Mouse (Mus musculus) 416B (cell line): ENCODE results near the gene Osbpl10.
"Not testable (repeated sequence)": the region's sequence is repeated elsewhere in the genome, so short reads cannot be mapped to it uniquely, and the experiment has no call there.

ENCODE experiments used
- DNase-seq: peaks from one replicate; pipeline ENCODE4 v3.0.0; 2011; ENCODE audit warnings: low read depth

The Osbpl10 gene

DNA sequence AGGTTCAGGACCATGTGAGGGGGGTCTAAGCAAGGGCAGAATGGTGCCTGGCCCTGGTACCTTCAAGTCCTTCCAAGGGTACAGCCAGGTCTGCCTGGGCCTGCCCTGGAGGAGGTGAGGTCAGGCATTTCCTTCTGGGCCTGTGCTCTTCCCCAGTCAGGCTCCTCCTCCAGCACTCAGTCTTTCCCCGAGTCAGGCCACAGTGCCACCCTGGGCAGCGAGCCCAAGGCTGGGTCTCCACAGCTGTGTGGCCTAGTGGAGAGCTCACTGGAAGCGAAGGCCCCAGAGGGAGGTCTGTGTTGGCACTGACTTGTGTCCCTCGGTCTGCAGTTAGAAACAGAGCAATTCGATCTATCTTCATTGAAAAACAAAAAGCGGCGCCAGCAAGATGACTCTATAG, 242.1 kb downstream of the Osbpl10 start:
- peak; percentile 88 for DNase-seq

DNA sequence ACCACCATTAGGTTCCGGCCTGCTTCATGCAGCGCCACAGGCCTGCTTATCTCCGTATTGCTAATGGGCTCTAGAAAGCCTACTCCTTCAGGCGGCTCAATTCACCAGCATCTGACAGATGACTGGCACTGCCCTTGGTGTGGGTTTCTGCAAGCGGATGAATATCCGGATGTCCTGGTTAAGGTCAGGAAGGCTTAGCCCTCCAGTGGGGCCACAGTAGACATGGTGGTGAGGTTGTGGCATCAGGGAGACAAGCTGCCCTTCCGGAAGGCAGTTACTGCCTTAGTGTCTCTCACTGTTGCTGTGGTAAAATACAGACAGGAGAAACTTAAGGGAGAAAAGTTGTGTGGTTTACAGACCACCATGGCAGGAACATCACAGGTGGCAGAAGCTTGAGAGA, 242.9 kb downstream of the Osbpl10 start:
- peak; percentile 99 for DNase-seq

DNA sequence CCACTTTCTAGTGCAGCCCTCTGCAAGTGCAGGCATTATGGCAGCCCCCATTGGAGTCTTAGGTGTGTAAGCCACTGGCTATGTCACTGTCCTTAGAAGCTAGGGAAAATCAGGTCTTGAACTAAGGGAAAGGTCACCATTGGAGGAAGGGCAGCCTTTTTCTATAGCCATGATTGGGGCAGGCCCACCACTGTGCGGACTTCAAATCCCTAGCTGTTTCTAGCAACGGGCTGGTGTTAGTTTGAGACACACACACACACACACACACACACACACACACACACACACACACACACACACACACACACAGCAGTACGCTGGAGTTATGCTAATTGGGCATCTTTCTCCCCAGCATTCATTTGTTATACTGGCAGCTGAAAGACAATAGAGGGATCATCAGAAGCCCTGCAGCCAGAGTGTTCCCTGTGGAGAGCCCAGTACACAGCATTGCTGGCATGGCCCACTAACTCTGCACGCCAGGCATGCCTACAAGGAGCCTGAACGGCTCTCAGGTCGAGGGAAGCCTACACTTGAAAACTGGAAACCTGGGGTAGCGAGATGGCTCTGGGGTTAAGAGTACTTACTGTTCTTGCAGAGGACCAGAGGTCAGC, 246.5 kb downstream of the Osbpl10 start:
- DNase-seq: no peak

DNA sequence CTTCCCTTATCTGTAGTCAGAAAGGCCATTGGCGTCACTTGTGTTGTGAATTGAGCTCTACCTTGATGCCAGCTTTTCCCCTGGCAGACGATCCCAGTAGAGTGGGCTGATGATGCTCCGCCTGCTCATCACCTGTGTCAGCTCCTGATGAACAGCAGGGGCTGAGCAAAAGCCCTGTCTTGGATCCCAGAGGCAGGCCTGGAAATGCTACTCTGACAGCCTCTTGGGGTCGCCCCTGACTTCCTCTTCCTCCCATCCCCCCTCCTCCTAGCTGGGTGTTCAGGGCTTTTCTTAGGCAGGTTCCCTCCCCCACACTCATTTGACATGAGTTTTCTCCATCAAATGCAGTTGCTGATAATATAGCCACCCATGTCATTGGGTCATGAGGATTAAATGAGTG, 250.8 kb downstream of the Osbpl10 start:
- DNase-seq: no peak

DNA sequence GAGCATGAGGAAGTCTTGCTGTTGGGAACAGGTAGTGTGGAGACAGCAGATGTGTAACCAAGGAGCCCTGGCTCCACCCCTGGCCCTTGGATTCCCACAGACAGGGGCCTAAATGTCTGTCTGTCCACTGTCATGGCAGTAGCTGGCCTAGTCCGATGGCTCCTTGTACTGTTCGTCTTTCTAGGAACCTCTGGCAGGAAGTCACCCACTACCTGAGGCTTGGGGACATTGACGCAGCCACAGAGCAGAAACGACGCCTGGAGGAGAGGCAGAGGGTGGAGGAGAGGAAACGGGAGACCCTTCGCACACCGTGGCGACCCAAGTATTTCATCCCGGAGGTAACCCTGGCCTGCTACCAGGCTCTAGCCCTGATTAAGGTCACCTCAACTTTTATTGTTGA, 251.3 kb downstream of the Osbpl10 start:
- DNase-seq: no peak

DNA sequence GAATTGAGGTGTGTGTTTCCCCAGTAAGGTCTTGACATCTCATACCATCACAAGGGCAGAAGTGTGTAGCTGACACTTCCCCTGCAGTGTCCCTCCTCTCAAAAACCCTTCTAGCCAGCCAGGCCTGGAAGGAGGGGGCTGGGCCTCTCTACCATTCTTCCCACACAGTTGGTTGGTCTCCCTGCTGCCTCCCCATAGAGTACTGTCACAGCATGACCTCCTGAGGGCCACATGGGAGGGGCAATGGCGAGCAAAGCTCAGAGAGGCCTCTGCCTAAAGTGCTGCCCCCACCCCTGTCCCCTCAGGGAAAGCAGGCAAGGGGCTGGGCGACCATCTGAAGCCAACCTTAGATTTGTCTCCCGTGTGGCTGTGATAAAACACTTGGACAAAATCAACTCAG, 251.8 kb downstream of the Osbpl10 start:
- no peak for DNase-seq

DNA sequence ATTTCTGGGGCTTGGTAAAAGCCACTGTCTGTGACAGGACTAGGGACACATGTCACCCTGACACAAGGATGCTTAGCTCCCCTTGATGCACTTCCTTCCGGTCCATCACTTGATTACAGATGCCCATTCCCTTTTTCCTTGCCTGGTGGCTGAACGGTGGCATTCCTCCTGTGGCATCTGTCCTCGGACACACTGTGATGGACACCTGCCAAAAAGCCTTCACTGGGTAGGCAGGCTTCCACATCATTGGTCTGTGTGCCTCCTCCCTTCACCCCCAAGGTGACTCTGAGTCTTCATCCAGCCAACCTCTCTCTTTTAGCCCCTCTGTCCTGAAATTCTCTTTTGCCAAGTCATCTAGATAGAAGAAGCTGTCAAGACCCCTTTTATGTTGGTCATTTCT, 253.1 kb downstream of the Osbpl10 start:
- DNase-seq: no peak

DNA sequence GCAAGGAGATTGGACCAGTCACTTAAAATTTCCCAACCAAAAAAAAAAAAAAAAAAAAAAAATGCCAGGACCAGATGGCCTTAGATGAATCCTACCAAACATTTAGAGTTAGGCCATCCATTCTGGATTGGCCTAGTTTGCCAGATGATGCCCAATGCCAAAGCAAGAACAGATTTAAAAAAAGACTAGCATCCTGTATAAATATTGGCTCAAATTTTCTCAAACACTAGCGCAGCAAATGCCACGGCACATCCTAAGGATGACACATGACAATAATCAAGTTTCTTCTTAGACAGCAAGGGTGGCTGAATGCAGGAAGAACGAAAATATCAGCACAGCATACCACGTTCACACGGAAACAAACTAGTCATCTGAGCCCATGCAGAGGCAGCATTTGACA, 255.4 kb downstream of the Osbpl10 start:
- DNase-seq: no peak

DNA sequence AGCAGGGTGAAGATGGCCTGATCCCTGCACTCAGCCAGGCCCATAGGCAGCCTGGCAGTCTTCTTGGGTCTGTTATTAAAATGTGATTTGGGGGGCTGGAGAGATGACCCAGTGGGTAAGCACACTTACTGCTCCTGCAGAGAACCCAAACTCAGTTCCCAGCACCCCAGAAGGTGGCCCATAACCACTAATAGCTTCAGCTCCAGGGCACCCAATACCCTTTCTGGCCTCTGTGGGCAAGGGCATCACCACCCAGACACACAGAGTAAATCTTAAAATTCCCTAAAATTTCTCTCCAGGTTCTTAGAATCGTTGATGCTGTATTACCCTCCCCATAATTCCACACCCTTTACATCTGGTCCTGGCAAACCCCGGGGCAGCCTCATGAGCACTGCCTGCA, 256.2 kb downstream of the Osbpl10 start:
- no peak for DNase-seq

DNA sequence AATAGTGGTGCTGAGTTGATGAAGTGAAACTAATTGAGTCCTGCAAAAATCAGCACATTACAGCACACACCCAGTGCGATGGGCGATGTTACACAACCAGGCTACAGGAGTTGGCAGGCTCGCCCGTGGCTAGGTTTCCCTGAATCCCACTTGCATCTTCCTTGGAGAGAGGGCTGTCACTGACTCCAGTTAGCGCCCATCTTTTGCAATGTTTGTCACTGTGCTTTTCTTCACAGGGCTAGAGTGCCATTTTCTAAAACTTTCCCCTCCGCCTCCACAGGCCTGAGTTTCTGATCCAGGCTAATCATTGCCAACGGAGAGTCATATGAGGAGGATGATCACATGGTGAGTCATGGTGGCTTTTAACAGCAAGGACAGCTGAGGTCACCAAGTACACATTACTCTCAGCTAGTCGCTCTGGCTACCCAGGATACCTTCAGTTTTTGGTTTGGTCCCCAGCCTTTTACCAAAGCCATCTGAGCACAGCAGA, 258.0 kb downstream of the Osbpl10 start:
- DNase-seq: peak; percentile 88

DNA sequence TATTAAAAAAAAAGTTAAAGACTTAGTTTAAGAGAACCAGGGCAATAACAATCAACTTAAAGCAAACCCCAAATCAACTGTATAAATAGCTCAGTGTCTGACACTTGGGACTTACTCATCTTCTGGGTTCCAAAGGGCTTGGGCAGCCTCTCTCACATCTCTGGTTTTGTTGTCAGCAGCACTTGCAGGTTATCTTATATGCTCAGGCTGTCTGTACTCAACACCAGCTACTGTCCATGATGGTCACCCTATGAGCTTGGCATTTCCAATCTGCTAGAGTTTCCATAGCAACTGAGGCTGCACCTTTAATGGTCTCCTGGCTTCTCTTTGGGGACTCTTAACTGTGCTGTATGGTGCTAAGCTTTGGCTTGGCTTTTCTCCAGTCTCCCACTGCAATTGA, 259.6 kb downstream of the Osbpl10 start:
- no peak for DNase-seq

DNA sequence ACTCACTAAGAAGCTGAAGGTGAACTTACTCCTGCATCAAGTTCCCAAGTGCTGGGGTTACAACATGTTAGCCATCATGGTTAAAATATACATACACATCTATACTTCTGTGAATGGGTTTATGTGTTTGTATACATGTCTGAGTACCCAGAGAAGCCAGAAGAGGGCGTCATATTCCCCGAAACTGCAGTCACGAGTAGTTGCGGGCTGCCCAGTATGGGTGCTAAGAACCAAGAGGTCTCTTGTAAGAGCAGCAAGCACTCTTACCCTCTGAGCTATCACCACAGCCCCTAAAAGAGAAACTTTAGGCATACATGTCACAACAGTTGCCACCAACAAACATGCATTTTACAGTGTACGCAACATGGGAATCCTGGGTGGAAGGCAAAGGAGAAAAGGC, 261.5 kb downstream of the Osbpl10 start:
- no peak for DNase-seq

DNA sequence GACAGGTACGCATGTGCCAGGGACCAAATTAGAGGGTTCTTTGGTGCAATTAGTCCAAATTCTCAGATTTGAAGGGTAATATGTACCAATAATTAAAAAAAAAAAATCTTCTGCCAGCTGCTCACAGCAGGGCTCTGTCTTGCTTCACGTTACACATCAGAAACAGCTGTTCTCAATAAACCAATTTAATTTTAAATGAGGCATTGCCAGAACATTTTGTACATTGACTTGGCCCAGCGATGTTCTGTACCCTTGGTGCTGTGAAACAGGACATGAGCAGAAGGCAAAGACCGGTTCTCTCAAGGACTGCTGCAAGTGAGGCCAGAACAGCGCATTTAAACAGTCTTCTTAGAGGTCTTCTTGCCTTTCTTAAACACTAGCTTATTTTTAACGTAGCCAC, 265.3 kb downstream of the Osbpl10 start:
- no peak for DNase-seq

DNA sequence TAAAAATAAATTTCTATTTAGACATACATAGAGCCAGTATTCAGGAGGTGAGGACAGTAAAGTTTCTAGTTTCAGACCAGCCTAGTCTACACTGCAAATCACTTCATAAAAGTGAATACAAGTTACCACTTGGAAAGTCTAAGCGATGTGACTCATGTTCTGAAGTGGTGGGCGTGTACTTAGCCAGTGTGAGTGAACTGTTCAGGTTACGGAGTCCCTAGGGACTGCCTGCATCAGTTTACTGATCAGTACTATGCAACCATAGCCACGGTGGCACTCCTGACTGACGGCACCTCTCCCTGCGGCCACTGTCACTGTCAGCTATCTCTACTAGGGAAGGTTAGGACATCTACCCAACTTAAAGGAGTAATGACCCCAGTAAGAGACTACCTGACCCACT, 266.7 kb downstream of the Osbpl10 start:
- DNase-seq: no peak

DNA sequence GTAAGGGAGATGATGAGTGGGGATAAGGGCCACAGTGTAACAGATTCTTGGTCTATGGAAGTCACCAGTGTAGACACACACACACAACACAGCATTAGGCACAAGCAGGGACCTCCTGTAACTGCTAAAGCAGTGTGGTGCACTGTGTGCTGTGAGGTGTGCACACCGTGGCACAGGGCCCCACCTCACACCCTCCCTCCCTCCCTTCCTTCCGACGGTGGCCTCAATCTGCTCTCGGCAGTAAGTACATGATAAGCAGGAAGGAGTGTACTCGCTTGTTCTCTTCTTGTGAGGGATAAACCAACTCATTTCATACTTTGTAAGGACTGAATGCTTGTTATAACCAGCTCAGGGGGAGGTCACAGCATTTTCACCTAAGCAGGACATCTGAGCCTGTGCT, 270.8 kb downstream of the Osbpl10 start:
- no peak for DNase-seq

DNA sequence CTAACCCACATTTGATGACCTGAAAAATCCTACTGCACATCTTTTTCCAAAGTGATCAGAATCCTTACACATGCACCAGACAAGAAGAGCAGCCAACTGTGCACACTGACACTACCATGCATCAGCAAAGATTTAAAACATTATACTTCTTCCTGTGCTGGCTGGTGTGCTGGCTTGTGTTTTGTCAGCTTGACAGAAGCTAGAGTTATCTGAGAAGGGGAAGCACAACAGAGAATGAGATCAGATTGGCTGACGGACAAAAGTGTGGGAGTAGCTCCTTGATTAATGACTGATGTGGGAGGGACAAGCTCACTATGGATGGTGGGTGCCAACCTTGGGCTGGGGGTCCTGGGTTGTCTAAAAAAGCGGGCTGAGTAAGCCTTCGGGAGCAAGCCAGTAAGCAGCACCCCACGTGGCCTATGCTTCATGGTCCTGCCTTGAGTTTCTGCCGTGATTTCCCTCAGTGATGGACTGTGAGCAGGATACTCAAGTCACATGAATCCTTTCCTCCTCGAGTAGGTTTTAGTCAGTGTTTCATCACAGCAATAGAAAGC, 279.4 kb downstream of the Osbpl10 start:
- DNase-seq: no peak

DNA sequence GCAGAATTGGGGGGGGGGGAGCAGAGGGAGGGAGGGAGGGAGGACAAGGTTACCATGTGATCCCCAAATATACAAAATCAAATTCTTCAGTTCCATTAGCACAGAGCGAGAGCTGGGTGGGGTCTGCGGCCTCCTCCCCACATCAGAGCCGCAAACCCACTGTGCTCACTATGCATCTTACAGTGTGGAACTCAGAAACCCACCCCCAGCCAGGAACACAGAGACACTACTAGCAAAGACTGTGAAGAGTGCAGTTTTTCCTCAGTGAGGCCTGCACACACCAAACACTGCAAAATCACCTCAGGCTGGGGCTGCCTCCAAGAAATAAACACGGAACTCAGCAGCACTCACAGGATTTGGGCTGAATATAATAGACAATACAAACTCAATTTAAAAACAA, 281.5 kb downstream of the Osbpl10 start:
- DNase-seq: no peak

DNA sequence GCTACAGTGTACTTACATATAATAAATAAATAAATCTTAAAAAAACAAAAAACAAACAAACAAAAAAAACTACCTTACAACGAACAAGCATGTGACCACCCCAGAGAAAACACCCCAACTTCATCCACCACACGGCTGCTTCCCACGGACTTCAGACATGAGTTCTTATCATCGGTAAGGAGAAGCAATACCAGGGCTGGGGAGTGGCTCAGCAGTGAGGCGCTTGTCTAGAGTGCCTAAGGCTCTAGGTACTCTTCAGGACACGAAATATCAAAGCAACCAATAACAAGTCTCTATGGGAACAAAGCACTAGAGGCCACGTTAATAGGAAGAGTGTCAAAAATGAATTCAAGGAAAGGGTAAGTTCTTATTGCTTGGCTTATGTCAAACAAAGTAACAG, 282.1 kb downstream of the Osbpl10 start:
- no peak for DNase-seq

DNA sequence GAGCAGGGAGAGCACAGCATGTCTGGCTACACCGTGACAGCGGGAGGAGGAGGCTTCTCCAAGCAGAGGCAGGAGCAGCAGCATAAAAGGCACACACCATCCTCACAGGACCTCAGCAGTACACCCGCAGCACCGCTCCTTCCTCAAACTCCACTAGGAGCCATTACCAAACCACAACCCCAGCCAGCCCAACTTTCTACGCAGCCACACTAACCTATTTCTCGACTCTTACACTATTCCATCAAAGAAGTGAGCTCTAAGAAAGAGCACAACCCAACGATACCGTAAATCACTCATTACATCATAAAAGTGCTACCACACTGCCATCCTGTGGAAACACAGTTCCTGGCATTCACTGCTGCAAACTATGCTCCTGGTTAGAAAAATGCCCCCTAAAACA, 283.1 kb downstream of the Osbpl10 start:
- peak; percentile 54 for DNase-seq

DNA sequence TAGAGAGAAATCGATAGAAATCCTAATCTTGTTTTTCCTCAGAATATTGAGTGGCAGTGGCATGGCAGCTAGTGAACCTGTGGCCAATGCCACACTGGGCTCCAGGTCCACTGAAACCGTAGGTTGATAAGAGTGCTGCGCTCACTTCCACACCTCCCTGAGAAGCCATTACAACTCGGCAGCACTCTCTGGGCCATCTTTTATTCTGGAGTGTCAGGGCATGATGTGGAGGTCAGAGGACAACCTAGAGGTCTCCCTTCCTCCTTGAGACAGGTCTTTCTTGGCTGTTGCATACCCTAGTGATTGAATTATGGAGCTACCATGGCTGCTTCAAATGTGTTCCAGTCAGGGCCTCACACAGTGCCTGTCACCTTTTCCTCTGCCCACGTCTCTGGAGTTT, 283.5 kb downstream of the Osbpl10 start:
- DNase-seq: no peak

DNA sequence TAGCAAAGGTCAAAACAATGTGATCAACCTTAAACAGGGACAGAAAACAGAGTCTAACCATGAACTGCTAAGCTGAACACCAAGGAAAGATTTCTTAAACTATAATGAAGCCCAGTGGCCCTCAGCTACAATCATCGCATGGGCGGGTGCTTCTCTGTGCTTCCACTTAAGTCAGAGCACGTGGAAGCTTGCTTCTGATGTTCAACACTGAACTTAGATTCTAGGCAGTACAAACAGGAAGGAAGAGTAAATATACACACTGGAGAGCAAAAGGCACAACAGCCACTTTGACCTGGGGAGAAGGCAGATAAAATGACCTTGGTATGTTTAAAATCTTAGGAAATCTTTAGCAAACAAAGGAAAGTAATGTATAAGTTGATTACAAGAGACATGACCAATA, 293.2 kb downstream of the Osbpl10 start:
- DNase-seq: no peak

DNA sequence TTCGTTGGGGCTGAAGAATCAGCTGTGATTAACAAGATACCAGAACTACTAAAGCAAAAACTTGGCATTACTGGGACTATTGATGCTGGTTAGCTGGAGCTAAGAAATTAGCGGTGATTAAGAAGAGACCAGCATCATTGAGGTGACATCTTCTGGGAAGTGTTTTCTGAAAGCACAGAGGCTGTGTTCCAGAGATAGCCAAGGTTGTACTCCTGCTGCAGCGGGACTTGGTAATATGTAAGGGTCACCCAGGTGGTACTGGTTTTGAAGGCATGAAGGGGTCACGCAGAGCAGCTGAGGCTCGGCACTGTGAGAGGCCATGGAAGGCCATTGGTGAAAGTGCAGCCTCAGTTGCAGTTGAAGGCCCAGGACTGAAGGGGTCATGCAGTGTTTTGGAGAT, 294.1 kb downstream of the Osbpl10 start:
- DNase-seq: not testable (repeated sequence)

DNA sequence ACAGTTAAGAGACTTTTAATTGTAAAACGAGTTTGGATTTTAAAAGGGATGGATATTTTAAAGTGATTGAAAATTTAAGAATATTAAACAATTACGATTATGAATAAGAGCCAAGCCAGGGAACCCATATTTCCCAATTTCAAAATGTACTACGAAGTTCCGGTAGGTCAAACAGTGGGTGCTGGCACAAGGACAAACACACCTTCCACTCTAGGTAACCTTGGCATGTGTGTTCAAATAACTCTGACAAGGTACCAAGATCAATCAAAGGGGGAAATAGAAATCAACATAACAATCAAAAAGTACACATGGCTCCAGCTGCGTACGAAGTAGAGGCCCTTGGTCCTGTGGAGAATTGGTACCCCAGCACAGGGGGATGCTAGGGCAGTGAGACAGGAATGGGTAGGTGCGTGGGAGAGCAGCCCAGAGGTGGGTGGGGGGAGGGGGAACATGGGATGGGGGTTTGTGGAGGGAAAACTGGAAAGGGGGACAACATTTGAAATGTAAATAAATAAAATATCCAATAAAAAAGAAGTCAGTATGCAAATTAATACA, 294.8 kb downstream of the Osbpl10 start:
- DNase-seq: no peak

DNA sequence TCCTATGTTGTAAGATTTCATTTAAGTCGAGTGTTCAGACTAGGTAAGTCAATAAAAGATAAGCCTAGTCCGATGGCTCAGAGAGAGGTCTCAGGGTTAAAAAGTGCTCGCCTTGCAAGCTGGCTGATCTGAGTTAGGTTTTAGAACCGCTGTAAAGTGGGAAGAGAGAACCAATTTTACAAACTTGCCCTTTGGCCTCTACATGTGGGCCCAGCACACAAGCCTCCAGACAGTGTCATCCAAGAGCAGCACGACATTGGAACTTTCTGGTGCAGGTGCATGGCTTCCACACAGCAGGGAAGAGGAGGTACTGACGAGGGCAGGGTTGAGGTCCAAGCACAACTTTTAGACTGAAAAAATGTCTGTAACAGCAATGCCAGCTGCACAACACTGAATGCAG, 296.4 kb downstream of the Osbpl10 start:
- DNase-seq: no peak
